Comparison of ENCODE assay signal across 9 mouse cellular contexts in the genomic region with DNA sequence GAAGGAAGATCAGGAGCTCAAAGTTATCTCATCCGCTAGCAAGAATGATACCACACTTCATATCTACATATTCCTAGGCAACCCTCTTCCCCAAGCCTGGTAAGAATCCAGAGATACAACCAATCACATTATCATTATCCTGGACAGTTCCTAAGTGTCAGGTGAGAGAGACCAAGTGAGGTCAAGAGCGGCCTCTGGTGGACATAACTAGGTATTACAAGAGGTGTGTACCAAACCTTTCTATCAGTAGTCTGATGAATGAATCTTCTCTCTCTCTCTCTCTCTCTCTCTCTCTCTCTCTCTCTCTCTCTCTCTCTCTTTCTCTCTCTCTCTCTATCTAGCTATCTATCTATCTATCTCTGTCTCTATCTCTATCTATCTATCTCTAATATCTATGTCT. TPM values are rescaled to one million over a fixed set of nuclear protein-coding genes. Genes with fewer than 3 reads are reported as not detected.
DNase-seq lines count a peak whose midpoint lies in the region; ATAC-seq and TF ChIP-seq lines count a peak whose summit lies in the region.
"Had no signal": no experiment of that assay in that cellular context is flagged by ENCODE, and none has a peak within 500 bp of the region (broad histone marks: within the 10 kb centered on the region; RNA-seq: fewer than 3 reads in every experiment).

No protein-coding gene starts in this region.

- H3K4me2 ChIP-seq in neural tube, embryonic 11.5 days (ENCODE audit: low read depth) = no peak overlapping the region
- H3K4me2 ChIP-seq: hindbrain, embryonic 15.5 days had no signal

- peak; percentile 72 for TF ChIP-seq CTCF in gastrocnemius, adult 2 months (IDR thresholded peaks at IDR 0.05)

- no peaks in the 10 kb centered on the region for H3K36me3 ChIP-seq in neural tube, embryonic 11.5 days (ENCODE audit: control insufficient read depth, insufficient read depth, low read length)
- H3K36me3 ChIP-seq: hindbrain, embryonic 15.5 days had no signal

- WGBS in neural tube, embryonic 11.5 days = 8% methylated on average over 2 of the region's 2 CpGs

- H3K9ac ChIP-seq in neural tube, embryonic 11.5 days (ENCODE audit: low read length) = no peak overlapping the region
- H3K9ac ChIP-seq: hindbrain, embryonic 15.5 days had no signal

- no peaks in the 10 kb centered on the region; the same call in 1 of the 2 replicates for H3K4me1 ChIP-seq in neural tube, embryonic 11.5 days (ENCODE audit: control insufficient read depth, insufficient read depth, low read length)
- H3K4me1 ChIP-seq: hindbrain, embryonic 15.5 days had no signal

- intact Hi-C loops in gastrocnemius, adult 2 months (cut with DNase I) = no loop called here
- intact Hi-C loops in gastrocnemius, postnatal 36 days (cut with DNase I) = loop anchor here (5.0 kb wide), 1 partner anchor 524 kb away; no protein-coding TSS in a partner anchor

- peak; percentile 41 for DNase-seq in gastrocnemius, adult 2 months
- DNase-seq in gastrocnemius, postnatal 36 days = no peak
- peak; percentile 31 for DNase-seq in neural tube, embryonic 11.5 days (ENCODE audit: low spot score)
- DNase-seq in neural tube, embryonic 10.5 days (ENCODE audit: extremely low spot score, low spot score) = no peak
- DNase-seq in c-Kit-positive CD71-negative TER-119-negative erythroid progenitor cells, embryonic 14.5 days (ENCODE audit: low read depth) = peak; percentile 52
- DNase-seq in retina, embryonic 14.5 days (ENCODE audit: low spot score) = peak; percentile 67
- no peak for DNase-seq in ovary, adult 18-20 months (ENCODE audit: low spot score)

- ATAC-seq in neural tube, embryonic 11.5 days (ENCODE audit: insufficient read depth, low FRiP score, low TSS enrichment) = no peak
- ATAC-seq in inflammation-experienced regulatory T-cells, adult 6 months = peak; percentile 39

- H3K27ac ChIP-seq in gastrocnemius, adult 2 months = no peak overlapping the region
- H3K27ac ChIP-seq in neural tube, embryonic 11.5 days (ENCODE audit: low read depth, low read length) = no peak overlapping the region
- H3K27ac ChIP-seq: hindbrain, embryonic 15.5 days had no signal

- no peak overlapping the region for H3K4me3 ChIP-seq in gastrocnemius, adult 2 months
- no peak overlapping the region for H3K4me3 ChIP-seq in neural tube, embryonic 11.5 days (ENCODE audit: low read depth, low read length)
- H3K4me3 ChIP-seq: hindbrain, embryonic 15.5 days had no signal

- H3K9me3 ChIP-seq in neural tube, embryonic 11.5 days (ENCODE audit: control insufficient read depth, low read length) = no peaks in the 10 kb centered on the region
- H3K9me3 ChIP-seq: hindbrain, embryonic 15.5 days had no signal

- no peaks in the 10 kb centered on the region for H3K27me3 ChIP-seq in neural tube, embryonic 11.5 days (ENCODE audit: control insufficient read depth, insufficient read depth, low read length)
- H3K27me3 ChIP-seq: hindbrain, embryonic 15.5 days had no signal

RNA-seq across cellular contexts. Expression of a gene that starts 20.0 kb away (rescaled TPM):
- not detected for total RNA-seq in gastrocnemius, adult 2 months (2021)
- total RNA-seq in gastrocnemius, postnatal 36 days (2021) = under 1 TPM; 0.22 to 0.36 TPM
- 0.32 and 0.73 TPM in 2 replicates for polyA plus RNA-seq in neural tube, embryonic 11.5 days (2014; fragmentation: Nextera tagmentation; extraction: Ambion mirVana)
- not detected for polyA plus RNA-seq in inflammation-experienced regulatory T-cells, adult 6 months (2017; shearing (Covaris generic))

RNA-seq across cellular contexts. Expression of a gene that starts 55.1 kb away (rescaled TPM):
- total RNA-seq in gastrocnemius, adult 2 months (2021) = 100 to 1,000 TPM; 126 to 170 TPM
- total RNA-seq in gastrocnemius, postnatal 36 days (2021) = 100 to 1,000 TPM; 124 to 142 TPM
- 106 and 107 TPM in 2 replicates for polyA plus RNA-seq in neural tube, embryonic 11.5 days (2014; fragmentation: Nextera tagmentation; extraction: Ambion mirVana)
- 10 to 100 TPM; 22.0 to 38.0 (median 29.2) TPM for polyA plus RNA-seq in inflammation-experienced regulatory T-cells, adult 6 months (2017; shearing (Covaris generic))

RNA-seq across cellular contexts. Expression of a gene that starts 58.7 kb away (rescaled TPM):
- total RNA-seq in gastrocnemius, adult 2 months (2021) = 10 to 100 TPM in 1 of 2 experiments, 1 to 10 TPM in 1; 6.9 to 10.9 TPM
- total RNA-seq in gastrocnemius, postnatal 36 days (2021) = 10 to 100 TPM in 1 of 2 experiments, 1 to 10 TPM in 1; 9.6 to 11.6 TPM
- 9.3 and 12.4 TPM in 2 replicates for polyA plus RNA-seq in neural tube, embryonic 11.5 days (2014; fragmentation: Nextera tagmentation; extraction: Ambion mirVana)
- not detected for polyA plus RNA-seq in inflammation-experienced regulatory T-cells, adult 6 months (2017; shearing (Covaris generic))

Comparison
In these comparisons a context has a peak if more than half of its experiments do, and no peak if none do; other contexts are left out.
1. DNase-seq: peak in gastrocnemius, adult 2 months (single experiment), neural tube, embryonic 11.5 days (single experiment), c-Kit-positive CD71-negative TER-119-negative erythroid progenitor cells, embryonic 14.5 days (single experiment) and retina, embryonic 14.5 days (single experiment); none in gastrocnemius, postnatal 36 days (0 of 2), neural tube, embryonic 10.5 days (single experiment) and ovary, adult 18-20 months (single experiment).